Mouse (Mus musculus) liver, embryonic 18 days (tissue): ENCODE data around the gene Prrx1. TPM values are rescaled to one million over a fixed set of nuclear protein-coding genes. Genes with fewer than 3 reads are reported as not detected.

Source experiments
- polyA plus RNA-seq: library from polyadenylated mRNA; depleted of rRNA; stranded (reverse); fragments of >200 nt; gene quantifications from 2 replicates; pipeline ENCODE4 v1.2.3, GENCODE M21; 2012; rRNA removed

The Prrx1 gene
- 0.14 and 0.19 TPM in 2 replicates for polyA plus RNA-seq

GRCm38 (mm10) chr1:163313101-163313773, at the start of gene Prrx1:
Gene Prrx1, minus strand, starts transcription at chr1:163313710.

Other genes with a start within 250 kb of the Prrx1 start
- gene Mroh9, start 228.0 kb downstream of the Prrx1 start, polyA plus RNA-seq, result not detected in 2 replicates
- 2.4 and 2.7 TPM in 2 replicates for gene Gorab, start 90.0 kb upstream of the Prrx1 start, polyA plus RNA-seq